Mouse (Mus musculus): ENCODE data around the gene Fam169b.

- no peak for TF ChIP-seq CTCF (IDR thresholded peaks at IDR 0.05; ENCODE audit: low read depth)
- no peak for TF ChIP-seq EP300 (IDR thresholded peaks at IDR 0.05; ENCODE audit: low read depth)
Measured at GRCm38 (mm10) chr7:68277054-68277896, 3.6 kb downstream of the Fam169b start.

Measured in heart, postnatal 0 days (tissue).